Mouse (Mus musculus) spleen, adult 2 months (tissue): ENCODE results near the gene Olah.

Experiments
- CTCF ChIP-seq: fragments of 200-500 bp; IDR thresholded peaks from 2 replicates; pipeline ENCODE4 v1.5.1; 2011; ENCODE audit warnings: mild to moderate bottlenecking, inconsistent platforms; ENCODE audit not compliant: insufficient read depth, insufficient read length, insufficient replicate concordance; ENCODE audit errors: extremely low read depth
- POLR2A ChIP-seq: fragments of 200-500 bp; IDR thresholded peaks from 2 replicates; pipeline ENCODE4 v1.6.1; 2011; ENCODE audit warnings: low read depth, low read length, inconsistent platforms

GRCm38 (mm10) chr2:3355793-3356192 is 41.2 kb downstream of the Olah start:
- TF ChIP-seq CTCF (no peak), POLR2A (no peak)
